Mouse (Mus musculus): ENCODE results near the gene Erg.

DNA sequence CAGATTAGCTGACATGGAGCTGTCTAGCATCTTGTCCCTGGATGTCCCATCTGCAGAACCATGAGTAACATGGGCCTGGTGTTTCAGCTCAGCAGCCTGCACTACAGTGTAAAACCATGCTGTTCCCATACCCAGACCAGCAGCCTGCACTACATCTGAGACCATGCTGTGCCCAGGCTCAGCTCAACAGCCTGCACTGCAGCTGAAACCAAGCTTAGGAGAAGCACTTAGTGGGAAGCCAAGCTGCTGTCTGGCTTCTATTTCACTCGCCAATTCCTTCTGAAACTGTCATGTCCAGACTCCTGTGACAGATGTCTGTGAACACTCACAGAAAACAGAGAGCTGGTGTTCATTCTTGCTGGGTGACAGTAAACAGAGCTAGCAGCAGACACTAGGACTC, 195.6 kb downstream of the Erg start:
- TF ChIP-seq CTCF (IDR thresholded peaks at IDR 0.05; ENCODE audit: extremely low read depth, insufficient read length, insufficient replicate concordance, low read depth, low read length) (no peak), POLR2A (IDR thresholded peaks at IDR 0.05; ENCODE audit: low read depth, low read length) (no peak)
